Mouse (Mus musculus): Measurements from ENCODE around the gene Cse1l. TPM values are rescaled to one million over a fixed set of nuclear protein-coding genes. Genes with fewer than 3 reads are reported as not detected.
A peak's percentile ranks its signal among the peaks of the same experiment; 100 is the strongest.

Cse1l gene
- total RNA-seq, 2 experiments from 2014 or later: 52.9 to 53.8 TPM

GRCm38 (mm10) chr2:166899746-166900145 lies 6.1 kb upstream of the Cse1l start:
- DNase-seq (ENCODE audit: low spot score in 2 of 2): no peak

- DNase-seq (ENCODE audit: low spot score in 2 of 2): no peak
Observed at GRCm38 (mm10) chr2:166900792-166901505, 4.9 kb upstream of the Cse1l start.

GRCm38 (mm10) chr2:166903719-166904282 lies 2.0 kb upstream of the Cse1l start:
- no peak for DNase-seq (ENCODE audit: low spot score in 2 of 2)

- peak in 1 of 2 experiments; percentile 15 for DNase-seq (ENCODE audit: low spot score in 2 of 2)
Observed at GRCm38 (mm10) chr2:166906523-166907182, 813 bp downstream of the Cse1l start.

GRCm38 (mm10) chr2:166909729-166910128 lies 3.9 kb downstream of the Cse1l start:
- DNase-seq (ENCODE audit: low spot score in 2 of 2): no peak

GRCm38 (mm10) chr2:166910536-166910935 lies 4.7 kb downstream of the Cse1l start:
- DNase-seq (ENCODE audit: low spot score in 2 of 2): no peak

- DNase-seq (ENCODE audit: low spot score in 2 of 2): no peak
Observed at GRCm38 (mm10) chr2:166923971-166924370, 18.1 kb downstream of the Cse1l start.

- DNase-seq (ENCODE audit: low spot score in 2 of 2): no peak
Observed at GRCm38 (mm10) chr2:166933943-166934342, 28.1 kb downstream of the Cse1l start.

- no peak for DNase-seq (ENCODE audit: low spot score in 2 of 2)
Observed at GRCm38 (mm10) chr2:166934416-166934815, 28.6 kb downstream of the Cse1l start.

- DNase-seq (ENCODE audit: low spot score in 2 of 2): no peak
Observed at GRCm38 (mm10) chr2:166935582-166935981, 29.7 kb downstream of the Cse1l start.

- no peak for DNase-seq (ENCODE audit: low spot score in 2 of 2)
Observed at GRCm38 (mm10) chr2:166936166-166936565, 30.3 kb downstream of the Cse1l start.

GRCm38 (mm10) chr2:166943146-166943545 lies 37.3 kb downstream of the Cse1l start:
- no peak for DNase-seq (ENCODE audit: low spot score in 2 of 2)

GRCm38 (mm10) chr2:166944346-166944745 lies 38.5 kb downstream of the Cse1l start:
- DNase-seq (ENCODE audit: low spot score in 2 of 2): no peak

- DNase-seq (ENCODE audit: low spot score in 2 of 2): no peak
Observed at GRCm38 (mm10) chr2:166945456-166945855, 39.6 kb downstream of the Cse1l start.

GRCm38 (mm10) chr2:166948246-166948645 lies 42.4 kb downstream of the Cse1l start:
- no peak for DNase-seq (ENCODE audit: low spot score in 2 of 2)

GRCm38 (mm10) chr2:166948936-166949335 lies 43.1 kb downstream of the Cse1l start:
- DNase-seq (ENCODE audit: low spot score in 2 of 2): no peak

GRCm38 (mm10) chr2:166950853-166951648 lies 45.2 kb downstream of the Cse1l start:
- DNase-seq (ENCODE audit: low spot score in 2 of 2): no peak

- DNase-seq (ENCODE audit: low spot score in 2 of 2): no peak
Observed at GRCm38 (mm10) chr2:166952151-166952550, 46.3 kb downstream of the Cse1l start.

- no peak for DNase-seq (ENCODE audit: low spot score in 2 of 2)
Observed at GRCm38 (mm10) chr2:166956805-166957204, 51.0 kb downstream of the Cse1l start.

GRCm38 (mm10) chr2:166960648-166961330 lies 54.9 kb downstream of the Cse1l start:
- no peak for DNase-seq (ENCODE audit: low spot score in 2 of 2)

- no peak for DNase-seq (ENCODE audit: low spot score in 2 of 2)
Observed at GRCm38 (mm10) chr2:166963257-166963656, 57.4 kb downstream of the Cse1l start.
